Mouse (Mus musculus) brain, embryonic 14.5 days (tissue): ENCODE results near the gene Parvb. TPM values are rescaled to one million over a fixed set of nuclear protein-coding genes. Genes with fewer than 3 reads are reported as not detected.
"Not testable (repeated sequence)": the region's sequence is repeated elsewhere in the genome, so short reads cannot be mapped to it uniquely, and the experiment has no call there.

Experiments used
- DNase-seq: peaks from one replicate; pipeline ENCODE4 v3.0.0-alpha.2; 2011; ENCODE audit warnings: low read depth
- CTCF ChIP-seq: fragments of 200-500 bp; IDR thresholded peaks from 2 replicates; pipeline ENCODE4 v1.5.1; 2012; ENCODE audit warnings: inconsistent platforms, mild to moderate bottlenecking, moderate library complexity, borderline replicate concordance; ENCODE audit not compliant: insufficient read depth, insufficient read length; ENCODE audit errors: extremely low read depth
- POLR2A ChIP-seq: fragments of 200-500 bp; IDR thresholded peaks from 2 replicates; pipeline ENCODE4 v1.6.1; 2012; ENCODE audit warnings: mild to moderate bottlenecking, inconsistent platforms, borderline replicate concordance; ENCODE audit not compliant: poor library complexity, insufficient read depth, insufficient read length, severe bottlenecking; ENCODE audit errors: extremely low read depth
- polyA plus RNA-seq: library from polyadenylated mRNA; depleted of rRNA; stranded (reverse); fragments of >200 nt; gene quantifications from 2 replicates; pipeline ENCODE4 v1.2.3, GENCODE M21; 2012

Parvb gene
- polyA plus RNA-seq, 1 experiment = 19.3 TPM

- TF ChIP-seq POLR2A (no peak), CTCF (no peak)
- DNase-seq = no peak
These were observed 48.5 kb downstream of the Parvb start for GRCm38 (mm10) chr15:84280309-84280708.

- DNase-seq = no peak
- TF ChIP-seq POLR2A = no peak
- no peak for TF ChIP-seq CTCF
These were observed 49.0 kb downstream of the Parvb start for GRCm38 (mm10) chr15:84280712-84281347.

DNA sequence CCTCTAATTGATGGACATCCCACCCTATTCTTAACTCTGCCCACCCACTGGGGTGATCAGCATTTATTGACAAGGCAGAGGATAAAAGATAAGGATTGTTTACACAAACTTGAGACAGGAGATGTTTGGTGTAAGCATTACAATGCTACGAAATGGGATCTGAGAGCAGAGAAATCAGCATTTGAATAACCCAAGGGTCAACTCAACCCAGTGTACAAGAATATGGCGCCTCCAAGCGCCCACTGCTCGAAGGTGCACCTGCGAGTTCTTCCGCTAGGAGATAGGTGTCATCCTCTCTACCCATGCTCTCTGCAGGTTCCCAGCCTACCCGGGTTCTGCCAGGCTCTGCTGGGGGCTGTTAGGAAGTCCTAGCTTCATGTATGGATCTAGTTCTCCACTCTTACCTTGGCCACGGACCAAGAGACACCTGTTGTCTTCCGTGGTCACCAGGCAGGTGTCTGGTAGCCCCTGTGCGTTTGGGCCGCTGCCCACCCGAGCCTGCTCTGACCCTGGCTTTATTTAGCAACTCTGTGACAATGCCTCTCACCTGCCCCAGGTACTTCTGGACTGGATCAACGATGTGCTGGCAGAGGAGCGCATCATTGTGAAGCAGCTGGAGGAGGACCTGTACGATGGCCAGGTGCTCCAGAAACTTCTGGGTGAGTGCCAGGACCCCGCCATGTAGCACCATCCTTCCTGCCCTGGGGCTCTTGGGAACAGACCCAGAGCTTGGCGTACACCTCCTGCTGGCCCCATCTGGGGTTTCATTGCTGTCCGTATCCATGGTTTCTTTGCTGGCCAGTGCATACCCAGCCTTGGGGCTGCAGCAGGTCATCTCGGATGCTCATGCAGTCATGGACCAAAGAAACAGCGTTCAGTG lies 50.6 kb downstream of the Parvb start:
- no peak for TF ChIP-seq CTCF
- no peak for TF ChIP-seq POLR2A
- DNase-seq = no peak

DNA sequence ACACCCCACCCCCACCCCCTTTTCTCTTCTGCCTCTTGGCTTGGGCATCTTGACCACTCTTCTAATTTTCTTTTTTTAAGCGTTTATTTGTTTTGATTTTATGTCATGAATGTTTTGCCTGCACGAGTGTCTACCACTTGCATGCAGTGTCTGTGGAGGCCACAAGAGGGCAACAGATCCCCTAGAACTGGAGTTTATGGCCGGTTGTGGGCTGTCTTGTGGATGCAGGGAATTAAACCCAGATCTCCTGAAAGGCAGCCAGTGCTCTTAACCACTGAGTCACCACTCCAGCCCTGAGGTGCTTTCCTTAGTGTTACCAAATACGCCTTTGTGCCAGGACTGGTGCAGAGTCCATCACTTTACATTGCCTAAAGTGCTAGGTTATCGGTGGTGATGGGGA lies 52.2 kb downstream of the Parvb start:
- no peak for DNase-seq
- TF ChIP-seq POLR2A = no peak
- TF ChIP-seq CTCF = peak; percentile 66; the same call in 1 of the 2 replicates

DNA sequence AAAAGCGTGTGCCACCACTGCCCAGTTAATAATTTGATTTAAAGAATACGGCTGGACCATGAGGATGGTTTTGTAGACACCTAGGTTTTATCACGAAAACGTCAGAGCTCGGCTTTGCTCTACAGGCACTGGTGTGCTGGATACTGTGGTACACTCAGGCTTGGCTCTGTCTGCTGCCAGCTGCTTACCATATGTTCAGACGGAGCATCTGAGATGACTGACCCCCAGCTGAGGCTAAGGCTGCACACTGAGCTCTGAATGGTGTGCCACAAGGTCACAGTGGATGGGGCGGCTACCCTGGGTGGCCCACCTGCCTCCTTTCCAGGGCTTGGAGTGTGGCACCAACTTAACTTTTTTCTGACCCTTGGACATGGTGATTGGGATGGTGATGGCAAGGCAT lies 53.6 kb downstream of the Parvb start:
- DNase-seq = no peak
- TF ChIP-seq POLR2A (no peak), CTCF (no peak)

DNA sequence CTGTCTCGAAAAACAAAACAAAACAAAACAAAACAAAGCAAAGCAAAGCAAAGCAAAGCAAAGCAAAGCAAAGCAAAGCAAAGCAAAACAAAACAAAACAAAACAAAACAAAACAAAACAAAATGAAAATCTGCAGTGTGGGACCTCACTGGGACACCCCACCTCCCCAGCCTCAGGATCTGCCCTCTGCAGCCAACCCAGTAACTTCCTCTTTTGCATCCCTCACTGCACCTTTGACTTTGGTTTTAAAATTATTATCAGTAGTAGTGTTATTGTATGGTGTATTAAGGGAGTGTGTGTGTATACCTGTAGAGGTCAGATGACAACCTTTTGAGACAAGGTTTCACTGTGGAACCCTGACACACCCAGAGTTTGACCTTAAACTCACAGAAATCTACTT lies 57.1 kb downstream of the Parvb start:
- DNase-seq = not testable (repeated sequence)

GRCm38 (mm10) chr15:84291097-84291496 lies 59.3 kb downstream of the Parvb start:
- TF ChIP-seq CTCF (no peak), POLR2A (no peak)
- no peak for DNase-seq

DNA sequence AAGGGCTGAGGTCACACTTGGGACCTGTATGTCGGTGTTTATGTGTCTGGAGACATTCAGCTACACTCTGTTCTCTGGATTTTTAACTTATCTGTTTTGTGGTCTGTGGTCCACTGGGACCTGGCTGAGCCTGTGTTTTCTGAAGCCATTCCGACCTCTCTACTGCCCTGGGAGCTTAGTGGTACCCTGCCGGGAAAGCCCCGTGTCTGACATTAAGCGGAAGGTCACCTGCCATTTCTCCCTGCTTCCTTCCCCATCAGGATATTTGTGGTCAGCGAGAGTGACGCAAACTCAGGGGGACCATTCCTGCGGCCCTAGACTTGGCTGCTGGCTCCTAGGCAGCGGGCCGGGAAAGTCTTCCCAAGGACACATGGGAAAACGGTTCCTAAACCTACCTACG lies 61.7 kb downstream of the Parvb start:
- TF ChIP-seq POLR2A (no peak), CTCF (no peak)

DNA sequence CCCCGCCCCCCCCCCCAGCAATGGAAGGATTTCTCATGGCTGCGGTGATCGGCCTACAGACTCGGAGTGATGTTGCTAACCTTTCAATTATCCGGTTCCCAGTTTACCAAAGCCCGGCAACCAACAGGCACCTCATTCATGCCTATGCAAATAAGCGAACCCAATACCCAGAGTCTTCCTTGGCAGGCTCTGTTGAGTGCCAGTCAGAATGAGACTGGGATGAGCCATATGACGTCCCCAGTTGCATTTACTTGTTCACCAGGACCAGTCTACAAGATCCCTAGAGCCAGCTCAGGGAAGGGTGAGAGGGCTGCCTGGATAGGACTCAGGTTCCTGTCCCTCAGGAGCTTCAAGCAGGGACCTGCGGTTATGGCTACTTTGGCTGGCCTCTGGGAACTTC lies 62.5 kb downstream of the Parvb start:
- peak; percentile 67 for DNase-seq
- TF ChIP-seq POLR2A (no peak), CTCF (no peak)

More for the DNA sequence above, 61.7 kb downstream of the Parvb start:
- DNase-seq = no peak

GRCm38 (mm10) chr15:84295225-84295624 lies 63.4 kb downstream of the Parvb start:
- TF ChIP-seq CTCF = no peak
- TF ChIP-seq POLR2A = no peak
- DNase-seq = no peak

DNA sequence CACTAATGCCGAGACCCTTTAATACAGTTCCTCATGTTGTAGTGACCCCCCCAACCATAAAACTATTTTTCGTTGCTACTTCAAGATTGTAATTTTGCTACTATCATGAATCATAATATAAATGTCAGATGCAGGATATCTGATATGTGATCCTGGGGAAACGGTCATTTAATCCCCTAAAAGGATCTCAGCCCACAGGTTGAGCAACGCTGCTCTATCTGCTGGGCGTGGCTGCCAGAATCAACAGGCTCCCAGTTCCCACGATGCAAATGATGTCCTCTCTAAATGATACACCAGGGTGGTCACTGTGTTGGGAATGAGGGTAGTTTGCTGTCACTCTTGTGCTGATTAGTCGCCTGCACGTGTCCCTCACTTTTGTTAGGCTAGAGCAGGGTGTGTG lies 65.6 kb downstream of the Parvb start:
- TF ChIP-seq CTCF (no peak), POLR2A (no peak)
- DNase-seq = no peak
